Comparison of ENCODE assay signal across 9 mouse cellular contexts in the genomic region with DNA sequence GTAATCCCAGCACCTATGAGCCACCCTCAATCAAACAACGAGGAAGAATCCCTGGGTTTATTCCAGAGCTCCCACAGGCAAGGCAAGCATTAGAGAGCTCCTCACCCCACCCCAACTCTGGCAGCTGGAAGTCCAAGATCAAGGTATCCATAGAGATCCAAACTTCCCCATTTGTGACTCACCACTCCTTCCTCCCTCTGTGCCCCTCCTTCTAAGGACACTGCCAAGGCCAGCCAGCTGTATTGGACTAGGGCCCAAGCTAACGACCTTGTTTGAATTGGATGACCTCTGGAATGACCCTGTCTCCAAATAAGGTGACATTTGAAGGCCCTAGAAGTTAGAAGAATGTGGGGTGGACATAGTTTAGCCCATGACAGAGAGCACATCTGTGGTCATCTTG.
DNase-seq lines count a peak whose midpoint lies in the region; ATAC-seq lines count a peak whose summit lies in the region.
"Had no signal": no experiment of that assay in that cellular context is flagged by ENCODE, and none has a peak within 500 bp of the region (broad histone marks: within the 10 kb centered on the region; RNA-seq: fewer than 3 reads in every experiment).

No protein-coding gene starts in this region.

- no peak overlapping the region for H3K4me3 ChIP-seq in heart, embryonic 16.5 days (ENCODE audit: low read length)
- H3K4me3 ChIP-seq in lung, embryonic 15.5 days: no peak overlapping the region
- no peak overlapping the region for H3K4me3 ChIP-seq in hindbrain, embryonic 12.5 days
- H3K4me3 ChIP-seq: neural tube, embryonic 13.5 days had no signal

- H3K4me1 ChIP-seq in heart, embryonic 16.5 days (ENCODE audit: control insufficient read depth, insufficient read depth, low read length): no peaks in the 10 kb centered on the region
- H3K4me1 ChIP-seq in lung, embryonic 15.5 days: no peaks in the 10 kb centered on the region
- no peaks in the 10 kb centered on the region for H3K4me1 ChIP-seq in hindbrain, embryonic 12.5 days
- H3K4me1 ChIP-seq: neural tube, embryonic 13.5 days had no signal

- H3K36me3 ChIP-seq in heart, embryonic 16.5 days (ENCODE audit: control insufficient read depth, insufficient read depth): no peaks in the 10 kb centered on the region
- no peaks in the 10 kb centered on the region for H3K36me3 ChIP-seq in lung, embryonic 15.5 days
- H3K36me3 ChIP-seq in hindbrain, embryonic 12.5 days: no peaks in the 10 kb centered on the region
- H3K36me3 ChIP-seq: neural tube, embryonic 13.5 days had no signal

- 35% methylated on average over 2 of the region's 2 CpGs for WGBS in heart, embryonic 16.5 days
- WGBS in lung, embryonic 15.5 days: 34% methylated on average over 2 of the region's 2 CpGs
- WGBS in hindbrain, embryonic 12.5 days: 56% methylated on average over 2 of the region's 2 CpGs

- no peaks in the 10 kb centered on the region for H3K9me3 ChIP-seq in heart, embryonic 16.5 days (replicated peaks; ENCODE audit: control insufficient read depth, low read length)
- no peaks in the 10 kb centered on the region for H3K9me3 ChIP-seq in lung, embryonic 15.5 days
- no peaks in the 10 kb centered on the region for H3K9me3 ChIP-seq in hindbrain, embryonic 12.5 days (replicated peaks)
- H3K9me3 ChIP-seq: neural tube, embryonic 13.5 days had no signal

- H3K4me2 ChIP-seq in heart, embryonic 16.5 days (ENCODE audit: low read depth, low read length): no peak overlapping the region
- no peak overlapping the region for H3K4me2 ChIP-seq in lung, embryonic 15.5 days
- no peak overlapping the region for H3K4me2 ChIP-seq in hindbrain, embryonic 12.5 days (replicated peaks)
- H3K4me2 ChIP-seq: neural tube, embryonic 13.5 days had no signal

- peak; percentile 28; the same call in 1 of the 2 replicates for ATAC-seq in heart, embryonic 16.5 days (replicated peaks; ENCODE audit: extremely low read depth, insufficient read depth, low FRiP score)
- peak; percentile 64; the same call in 1 of the 2 replicates for ATAC-seq in lung, embryonic 15.5 days (ENCODE audit: borderline replicate concordance, extremely low read depth, low FRiP score, low TSS enrichment)
- no peak for ATAC-seq in megakaryocyte-erythroid progenitor cell, adult 5-6 weeks (replicated peaks; ENCODE audit: low FRiP score, low TSS enrichment, poor library complexity, severe bottlenecking)
- ATAC-seq in hindbrain, embryonic 12.5 days (ENCODE audit: low FRiP score): no peak

- no peak overlapping the region for H3K27ac ChIP-seq in heart, embryonic 16.5 days (ENCODE audit: low read length)
- no peak overlapping the region for H3K27ac ChIP-seq in lung, embryonic 15.5 days
- no peak overlapping the region for H3K27ac ChIP-seq in hindbrain, embryonic 12.5 days
- H3K27ac ChIP-seq: neural tube, embryonic 13.5 days had no signal

- DNase-seq in gastrocnemius, adult 18-20 months (ENCODE audit: low spot score): peak; percentile 28
- no peak for DNase-seq in gastrocnemius, adult 8-10 months (ENCODE audit: low spot score in 2 of 2)
- peak; percentile 40 for DNase-seq in Muller cell, postnatal 12 days (ENCODE audit: inconsistent ontology term)
- DNase-seq in neural tube, embryonic 10.5 days (ENCODE audit: extremely low spot score, low spot score): no peak

- no peak overlapping the region for H3K9ac ChIP-seq in heart, embryonic 16.5 days (ENCODE audit: low read length)
- H3K9ac ChIP-seq in lung, embryonic 15.5 days: no peak overlapping the region
- H3K9ac ChIP-seq in hindbrain, embryonic 12.5 days: no peak overlapping the region
- H3K9ac ChIP-seq: neural tube, embryonic 13.5 days had no signal

- H3K27me3 ChIP-seq in heart, embryonic 16.5 days (ENCODE audit: control insufficient read depth, insufficient read depth, low read length): peaks cover 4% of the 10 kb centered on the region; the same call in 1 of the 2 replicates
- H3K27me3 ChIP-seq in lung, embryonic 15.5 days: no peaks in the 10 kb centered on the region
- peaks cover 12% of the 10 kb centered on the region; the same call in 1 of the 2 replicates for H3K27me3 ChIP-seq in hindbrain, embryonic 12.5 days
- H3K27me3 ChIP-seq: neural tube, embryonic 13.5 days had no signal

Comparison
In these comparisons a context has a peak if more than half of its experiments do, and no peak if none do; other contexts are left out.
1. DNase-seq: peak in gastrocnemius, adult 18-20 months (single experiment) and Muller cell, postnatal 12 days (single experiment); none in gastrocnemius, adult 8-10 months (0 of 2) and neural tube, embryonic 10.5 days (single experiment).
2. ATAC-seq: peak in heart, embryonic 16.5 days (single experiment) and lung, embryonic 15.5 days (single experiment); none in megakaryocyte-erythroid progenitor cell, adult 5-6 weeks (single experiment) and hindbrain, embryonic 12.5 days (single experiment).